Mouse (Mus musculus) limb, embryonic 14.5 days (tissue): ENCODE data around the gene Gart. TPM values are rescaled to one million over a fixed set of nuclear protein-coding genes. Genes with fewer than 3 reads are reported as not detected.

Experiments used
- ATAC-seq: fragments of 200-750 bp; cut with Nextera tagmentation; 2 replicates; pipeline ENCODE4 v1.8.0; 2017; ENCODE audit warnings: low read depth, moderate number of reproducible peaks, moderate TSS enrichment; ENCODE audit not compliant: low FRiP score
- DNase-seq: peaks from one replicate; pipeline ENCODE4 v3.0.0-alpha.2; 2015; ENCODE audit warnings: low spot score
- H3K27ac ChIP-seq: fragments of 300-500 bp; sonication (generic); replicated peaks from 2 replicates; pipeline ENCODE4 v1.5.1; 2014; ENCODE audit warnings: low read depth, mild to moderate bottlenecking, low read length, moderate library complexity, mixed read lengths
- H3K27me3 ChIP-seq: fragments of 300-500 bp; sonication (generic); 2 replicates; pipeline ENCODE4 v1.6.1; 2014; ENCODE audit warnings: low read length, mixed read lengths; ENCODE audit not compliant: control insufficient read depth, insufficient read depth
- H3K36me3 ChIP-seq: fragments of 300-500 bp; sonication (generic); 2 replicates; pipeline ENCODE4 v1.6.1; 2014; ENCODE audit warnings: mild to moderate bottlenecking, low read length, moderate library complexity, mixed read lengths; ENCODE audit not compliant: control insufficient read depth, insufficient read depth
- H3K4me1 ChIP-seq: fragments of 300-500 bp; sonication (generic); 2 replicates; pipeline ENCODE4 v1.6.1; 2014; ENCODE audit warnings: antibody characterized with exemption, low read length, mixed read lengths; ENCODE audit not compliant: control insufficient read depth, insufficient read depth
- H3K4me2 ChIP-seq: fragments of 300-500 bp; sonication (generic); replicated peaks from 2 replicates; pipeline ENCODE4 v1.6.1; 2014; ENCODE audit warnings: low read depth, mild to moderate bottlenecking, low read length, moderate library complexity; ENCODE audit not compliant: severe bottlenecking
- H3K4me3 ChIP-seq: fragments of 300-500 bp; sonication (generic); replicated peaks from 2 replicates; pipeline ENCODE4 v1.5.1; 2014; ENCODE audit warnings: low read length
- H3K9ac ChIP-seq: fragments of 300-500 bp; sonication (generic); 2 replicates; pipeline ENCODE4 v1.6.1; 2014; ENCODE audit warnings: mild to moderate bottlenecking, low read depth, low read length, moderate library complexity; ENCODE audit not compliant: severe bottlenecking
- H3K9me3 ChIP-seq: fragments of 300-500 bp; sonication (generic); 2 replicates; pipeline ENCODE4 v1.6.1; 2016; ENCODE audit warnings: low read length; ENCODE audit not compliant: control insufficient read depth
- POLR2A ChIP-seq: fragments of 200-500 bp; IDR thresholded peaks from 2 replicates; pipeline ENCODE4 v1.8.0; 2012; ENCODE audit warnings: inconsistent platforms, mild to moderate bottlenecking, moderate library complexity, borderline replicate concordance; ENCODE audit not compliant: insufficient read depth, insufficient read length; ENCODE audit errors: extremely low read depth
- WGBS: fragments of 180-500 bp; shearing (Covaris S2); extraction: QIAGEN DNeasy Blood & Tissue Kit; methylation state at CpG from one replicate; pipeline ENCODE4 v1.1.7; 2014; 5-methylcytosine and 5-hydroxymethylcytosine counted together
- polyA plus RNA-seq, 2 experiments: library from polyadenylated mRNA; depleted of rRNA in 1 of 2; stranded (reverse) in 1 of 2; unstranded in 1 of 2; fragments of >200 nt; fragmentation: Nextera tagmentation in 1 of 2; extraction: Ambion mirVana in 1 of 2; gene quantifications; 2 replicates each; pipeline versions ENCODE4 v1.2.1 to v1.2.3; 2012 to 2014

The Gart gene
- polyA plus RNA-seq, 2 experiments = 64.5 to 89.6 TPM

- DNase-seq (no peak), ATAC-seq (no peak)
- no peaks in the 10 kb centered on the region for H3K27me3 ChIP-seq
- H3K27ac ChIP-seq = no peak overlapping the region
- no peak overlapping the region for H3K4me3 ChIP-seq
- TF ChIP-seq POLR2A = no peak
- no peaks in the 10 kb centered on the region for H3K4me1 ChIP-seq
- no peak overlapping the region for H3K9ac ChIP-seq
- H3K36me3 ChIP-seq = peaks cover 13% of the 10 kb centered on the region; the same call in 1 of the 2 replicates
- no peaks in the 10 kb centered on the region for H3K9me3 ChIP-seq
- WGBS = 94% methylated on average over 5 of the region's 5 CpGs
- no peak overlapping the region for H3K4me2 ChIP-seq
Measured at GRCm38 (mm10) chr16:91585617-91586016, 61.1 kb downstream of the Gart start.

DNA sequence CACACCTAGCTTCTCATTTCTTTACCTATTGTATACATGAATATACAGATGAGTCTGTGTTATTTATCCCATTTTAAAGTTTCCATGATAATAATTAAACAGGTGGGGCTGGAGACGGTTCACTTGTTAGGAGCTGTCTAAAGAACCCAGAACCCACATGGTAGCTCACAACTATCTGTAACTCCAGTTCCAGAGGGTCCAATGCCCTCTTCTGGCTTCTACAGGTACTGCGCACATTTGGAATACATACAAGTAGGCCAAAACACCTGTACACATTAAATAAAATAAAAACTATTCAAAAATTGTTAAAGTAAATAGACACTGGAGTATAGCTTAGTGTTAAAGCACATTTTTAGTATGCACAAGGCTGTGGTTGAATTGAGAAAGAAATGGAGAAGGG, 64.4 kb downstream of the Gart start:
- no peak overlapping the region for H3K27ac ChIP-seq
- H3K9me3 ChIP-seq = no peaks in the 10 kb centered on the region
- no peak for TF ChIP-seq POLR2A
- H3K27me3 ChIP-seq = no peaks in the 10 kb centered on the region
- no peak for ATAC-seq
- DNase-seq = no peak
- H3K4me2 ChIP-seq = no peak overlapping the region
- H3K4me3 ChIP-seq = no peak overlapping the region
- H3K4me1 ChIP-seq = peaks cover 4% of the 10 kb centered on the region
- no peak overlapping the region for H3K9ac ChIP-seq
- peaks cover 15% of the 10 kb centered on the region; the same call in 1 of the 2 replicates for H3K36me3 ChIP-seq
- WGBS = 78% methylated on average over 2 of the region's 2 CpGs

DNA sequence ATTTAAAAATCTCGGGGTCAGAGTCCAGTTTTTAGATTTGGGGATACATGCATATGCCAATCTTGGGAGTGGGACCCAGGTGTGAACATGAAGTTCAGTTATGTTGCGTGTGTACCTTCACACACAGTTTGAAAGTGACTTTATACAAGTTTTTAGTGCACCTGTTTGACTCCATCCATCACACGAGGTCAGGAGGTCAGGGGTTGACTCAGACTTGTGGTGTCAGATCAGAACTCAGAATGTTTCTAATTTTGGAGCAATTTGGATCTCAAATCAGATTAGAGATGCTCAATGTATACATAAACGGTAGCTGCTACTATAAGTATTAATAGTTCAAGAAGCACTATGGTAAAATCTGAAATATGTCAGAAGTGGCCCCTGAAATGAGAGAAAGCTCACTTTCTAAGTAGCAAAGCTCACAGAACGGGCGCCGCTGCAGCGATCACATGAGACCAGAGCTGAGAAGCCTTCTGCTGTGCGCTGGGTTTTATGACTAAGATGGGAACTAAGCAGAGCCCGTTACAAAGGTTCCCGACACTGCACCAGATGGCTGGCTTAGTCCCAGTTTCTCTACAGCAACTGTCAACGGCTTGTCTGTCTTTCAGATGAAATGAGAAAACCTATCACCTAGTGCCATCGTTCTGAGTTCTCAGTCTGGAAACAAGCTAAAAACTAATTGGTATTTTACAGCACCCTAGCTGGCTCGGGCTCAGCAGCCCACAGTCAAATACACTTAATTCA, 67.6 kb downstream of the Gart start:
- peaks cover 4% of the 10 kb centered on the region for H3K4me1 ChIP-seq
- peak; percentile 74; the same call in 1 of the 2 replicates for ATAC-seq
- TF ChIP-seq POLR2A = no peak
- peaks cover 12% of the 10 kb centered on the region; the same call in 1 of the 2 replicates for H3K36me3 ChIP-seq
- no peak overlapping the region for H3K27ac ChIP-seq
- WGBS = 43% methylated on average over 14 of the region's 14 CpGs
- no peak overlapping the region for H3K4me3 ChIP-seq
- peak; percentile 58 for DNase-seq
- no peak overlapping the region for H3K9ac ChIP-seq
- H3K9me3 ChIP-seq = no peaks in the 10 kb centered on the region
- H3K27me3 ChIP-seq = no peaks in the 10 kb centered on the region
- H3K4me2 ChIP-seq = no peak overlapping the region

- DNase-seq = no peak
- Histone ChIP-seq H3K4me3 (no peak overlapping the region), H3K27me3 (no peaks in the 10 kb centered on the region), H3K4me2 (no peak overlapping the region), H3K36me3 (0 out of 2 replicates have a peak, but pooled peaks cover 5% of the 10 kb centered on the region), H3K9ac (no peak overlapping the region), H3K4me1 (peaks cover 4% of the 10 kb centered on the region), H3K9me3 (no peaks in the 10 kb centered on the region), H3K27ac (no peak overlapping the region)
- ATAC-seq = no peak
- TF ChIP-seq POLR2A = no peak
- WGBS = 59% methylated on average over 13 of the region's 13 CpGs
Measured at GRCm38 (mm10) chr16:91575151-91575550, 71.6 kb downstream of the Gart start.

Other genes starting within 250 kb of the Gart start
- 15.6 and 16.5 TPM in 2 replicates for gene Il10rb, start 240.8 kb downstream of the Gart start, polyA plus RNA-seq (2012; rRNA removed)
- 23.5 and 24.3 TPM in 2 replicates for gene Il10rb, start 240.8 kb downstream of the Gart start, polyA plus RNA-seq (2014; fragmentation: Nextera tagmentation; extraction: Ambion mirVana)
- 45.3 and 45.7 TPM in 2 replicates for gene Ifnar1, start 161.7 kb downstream of the Gart start, polyA plus RNA-seq (2012; rRNA removed)
- gene Ifnar1, start 161.7 kb downstream of the Gart start, polyA plus RNA-seq (2014; fragmentation: Nextera tagmentation; extraction: Ambion mirVana) = 53.7 and 64.0 TPM in 2 replicates
- 22.6 and 23.0 TPM in 2 replicates for gene Ifngr2, start 99.9 kb downstream of the Gart start, polyA plus RNA-seq (2012; rRNA removed)
- gene Ifngr2, start 99.9 kb downstream of the Gart start, polyA plus RNA-seq (2014; fragmentation: Nextera tagmentation; extraction: Ambion mirVana) = 45.4 and 49.1 TPM in 2 replicates
- gene Tmem50b, start 49.2 kb downstream of the Gart start, polyA plus RNA-seq (2012; rRNA removed) = 25.4 and 26.7 TPM in 2 replicates
- gene Tmem50b, start 49.2 kb downstream of the Gart start, polyA plus RNA-seq (2014; fragmentation: Nextera tagmentation; extraction: Ambion mirVana) = 40.6 and 46.7 TPM in 2 replicates
- 1.1 and 1.7 TPM in 2 replicates for gene Dnajc28, start 27.9 kb downstream of the Gart start, polyA plus RNA-seq (2012; rRNA removed)
- gene Dnajc28, start 27.9 kb downstream of the Gart start, polyA plus RNA-seq (2014; fragmentation: Nextera tagmentation; extraction: Ambion mirVana) = 2.9 and 3.2 TPM in 2 replicates
- gene Son, start 554 bp upstream of the Gart start, polyA plus RNA-seq (2012; rRNA removed) = 342 and 354 TPM in 2 replicates
- 180 and 185 TPM in 2 replicates for gene Son, start 554 bp upstream of the Gart start, polyA plus RNA-seq (2014; fragmentation: Nextera tagmentation; extraction: Ambion mirVana)
- gene Donson, start 41.8 kb upstream of the Gart start, polyA plus RNA-seq (2012; rRNA removed) = 28.4 and 33.2 TPM in 2 replicates
- 19.8 and 22.8 TPM in 2 replicates for gene Donson, start 41.8 kb upstream of the Gart start, polyA plus RNA-seq (2014; fragmentation: Nextera tagmentation; extraction: Ambion mirVana)
- 54.3 and 58.4 TPM in 2 replicates for gene Cryzl1, start 82.0 kb upstream of the Gart start, polyA plus RNA-seq (2012; rRNA removed)
- gene Cryzl1, start 82.0 kb upstream of the Gart start, polyA plus RNA-seq (2014; fragmentation: Nextera tagmentation; extraction: Ambion mirVana) = 69.1 and 69.9 TPM in 2 replicates
- gene Itsn1, start 82.3 kb upstream of the Gart start, polyA plus RNA-seq (2012; rRNA removed) = 46.6 and 48.6 TPM in 2 replicates
- 24.8 and 30.2 TPM in 2 replicates for gene Itsn1, start 82.3 kb upstream of the Gart start, polyA plus RNA-seq (2014; fragmentation: Nextera tagmentation; extraction: Ambion mirVana)